Mouse (Mus musculus): ENCODE measurements around the gene Tspan5.

Tspan5 gene

DNA sequence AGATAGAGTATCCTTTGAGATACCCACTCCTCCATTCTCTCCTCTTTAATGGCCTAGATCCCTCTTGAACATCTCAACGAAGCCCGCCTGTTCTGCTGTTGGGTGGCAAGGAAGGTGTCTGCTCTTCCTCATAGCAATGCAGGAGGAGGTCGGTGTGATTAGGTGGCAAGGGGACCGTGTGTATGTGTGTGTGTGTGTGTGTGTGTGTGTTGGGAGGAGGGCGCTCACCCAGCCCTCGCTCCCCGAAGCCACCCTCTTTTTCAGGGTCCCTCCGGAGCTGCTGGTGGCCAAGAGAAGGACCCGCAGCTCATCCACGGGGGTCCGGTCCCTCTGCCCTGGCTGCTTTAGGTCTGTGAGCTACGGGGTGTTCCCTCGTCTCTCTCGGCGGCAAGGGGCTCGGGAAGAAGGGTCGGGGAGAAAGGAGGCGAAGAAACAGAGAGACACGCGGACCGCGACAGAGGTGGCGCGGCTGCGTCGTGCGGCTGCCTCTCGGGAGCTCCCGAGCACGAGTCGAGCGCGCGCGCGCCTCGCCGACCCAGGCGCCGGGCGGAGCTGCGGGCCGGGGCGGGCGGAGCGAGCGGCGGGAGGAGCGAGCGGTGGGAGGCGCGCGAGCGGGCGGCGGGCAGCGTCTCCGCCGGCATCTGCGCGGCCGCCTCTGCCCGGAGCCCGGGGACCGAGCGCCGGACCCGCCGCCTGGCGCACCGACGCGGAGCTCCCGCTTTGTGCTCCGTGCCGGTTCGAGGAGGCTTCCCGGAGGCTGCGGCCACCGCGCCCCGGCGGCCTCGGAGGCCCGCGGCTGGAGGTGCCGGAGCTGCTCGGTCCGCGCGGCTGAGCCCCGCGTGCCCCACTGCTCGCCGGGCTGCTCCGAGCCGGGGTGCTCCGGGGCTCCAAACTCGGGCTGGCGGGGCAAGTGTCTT, at the start of gene Tspan5:
Tspan5 (plus strand) TSS at position 547 of the 917 bp plus-strand sequence.
- DNase-seq (ENCODE audit: low spot score) = peak; percentile 59

DNA sequence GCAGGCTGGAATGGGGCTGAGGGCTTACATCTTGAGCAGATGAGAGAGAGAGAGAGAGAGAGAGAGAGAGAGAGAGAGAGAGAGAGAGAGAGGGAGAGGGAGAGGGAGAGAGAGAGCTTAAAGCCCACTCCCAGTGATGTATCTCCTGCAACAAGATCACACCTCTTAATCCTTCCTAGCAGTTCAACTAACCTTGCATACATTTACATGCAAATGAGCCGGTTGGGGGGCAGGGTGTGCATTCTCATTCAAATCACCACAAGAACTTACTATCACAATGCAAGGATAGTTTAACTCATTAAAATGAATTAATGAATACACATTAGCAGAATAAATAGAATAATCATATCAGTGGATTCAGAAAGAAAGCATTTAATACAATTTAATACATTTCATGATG, 49.7 kb upstream of the Tspan5 start:
- DNase-seq (ENCODE audit: low spot score) = no peak

DNA sequence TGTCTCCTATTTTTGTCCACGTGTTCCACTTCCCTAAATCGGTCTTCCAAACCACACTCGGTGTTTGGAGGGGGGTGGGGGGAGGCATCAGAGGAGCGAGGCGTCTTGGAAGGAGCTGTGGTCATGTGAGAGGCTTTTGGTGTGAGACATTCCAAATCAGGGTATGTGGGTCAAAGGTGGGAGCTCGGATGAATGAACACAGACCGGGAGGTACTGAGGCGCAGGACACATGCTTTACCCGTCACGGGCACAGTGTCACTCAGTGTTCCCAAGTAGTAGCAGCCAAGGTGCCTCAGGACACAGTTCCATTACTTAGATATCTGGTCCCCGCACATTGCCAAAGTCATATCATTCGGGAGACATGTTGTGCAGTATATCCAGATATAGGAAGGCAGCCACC, 38.6 kb upstream of the Tspan5 start:
- no peak for DNase-seq (ENCODE audit: low spot score)

DNA sequence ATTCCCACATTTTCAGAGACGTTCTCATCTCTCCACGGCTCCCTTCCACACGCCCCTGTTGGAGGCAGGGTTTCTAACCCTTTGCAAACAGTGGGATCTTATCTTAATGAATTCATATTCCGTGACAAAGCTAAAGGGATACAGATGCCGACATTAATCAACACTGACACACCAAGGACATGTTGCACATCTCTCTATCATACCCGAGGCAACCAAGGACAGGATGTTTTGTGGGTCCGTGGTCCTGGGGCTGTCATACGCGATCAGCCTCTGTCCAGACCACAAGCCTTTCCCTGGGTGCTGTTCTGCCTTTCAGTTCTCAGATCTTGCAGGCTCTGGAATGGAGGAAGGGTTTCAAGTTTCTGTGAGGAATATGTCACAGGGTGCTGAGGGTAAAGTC, 37.5 kb upstream of the Tspan5 start:
- no peak for DNase-seq (ENCODE audit: low spot score)

DNA sequence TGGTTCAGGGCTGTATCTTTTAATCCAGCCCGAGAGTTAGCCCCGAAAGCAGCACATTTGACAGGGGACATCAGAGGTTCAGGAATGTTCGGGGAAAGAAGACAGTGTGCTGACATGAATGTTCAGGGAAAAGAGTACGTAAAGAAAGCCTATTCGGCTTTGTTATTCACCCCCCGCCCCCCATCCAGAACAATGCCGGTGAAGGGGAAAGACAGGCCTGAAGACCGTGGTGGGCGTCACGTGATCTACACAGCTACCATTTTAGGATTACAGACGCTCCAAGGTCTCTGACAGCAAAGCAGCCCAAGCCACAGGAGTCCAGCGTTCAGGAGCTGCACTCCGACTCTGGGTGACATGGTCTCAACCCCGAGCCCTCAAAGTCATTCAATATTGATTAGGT, 36.1 kb upstream of the Tspan5 start:
- DNase-seq (ENCODE audit: low spot score) = no peak

DNA sequence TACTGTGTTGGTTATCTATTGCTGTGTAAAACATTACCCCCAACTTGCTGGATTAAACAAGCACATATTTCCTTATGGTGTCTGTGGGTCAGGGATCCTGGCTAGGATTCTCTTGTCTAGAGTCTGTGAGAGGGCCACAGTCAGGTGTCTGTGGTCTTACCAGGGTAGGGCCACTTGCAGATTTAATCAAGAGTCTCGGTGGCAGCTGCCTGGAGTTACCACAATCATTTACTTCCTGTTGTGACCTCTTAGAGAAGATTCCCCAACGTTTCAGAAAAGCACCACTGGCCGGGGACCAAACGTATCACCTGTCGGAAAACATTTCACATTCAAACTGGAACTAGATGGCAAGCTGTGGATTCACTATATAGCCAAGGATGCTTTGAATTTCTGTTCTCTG, 32.8 kb upstream of the Tspan5 start:
- DNase-seq (ENCODE audit: low spot score) = no peak

DNA sequence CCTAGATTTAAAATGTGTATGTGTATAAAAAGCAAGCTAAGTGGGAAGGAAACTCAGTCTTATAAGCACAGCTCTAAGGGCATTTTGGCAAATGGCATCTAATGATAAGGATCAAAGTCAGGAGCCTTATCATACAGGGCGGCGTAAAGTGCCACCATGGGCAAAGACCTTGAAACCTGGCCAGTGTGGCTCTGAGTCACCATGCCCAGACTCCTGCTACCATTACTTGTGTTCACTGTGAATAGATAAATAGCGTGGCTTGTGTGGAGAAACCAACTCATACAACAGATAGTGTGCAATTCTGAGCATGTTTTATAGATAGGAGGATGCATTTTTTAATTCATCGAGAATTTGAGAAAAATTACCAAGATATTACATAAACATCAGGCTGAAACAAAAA, 30.0 kb upstream of the Tspan5 start:
- no peak for DNase-seq (ENCODE audit: low spot score)

DNA sequence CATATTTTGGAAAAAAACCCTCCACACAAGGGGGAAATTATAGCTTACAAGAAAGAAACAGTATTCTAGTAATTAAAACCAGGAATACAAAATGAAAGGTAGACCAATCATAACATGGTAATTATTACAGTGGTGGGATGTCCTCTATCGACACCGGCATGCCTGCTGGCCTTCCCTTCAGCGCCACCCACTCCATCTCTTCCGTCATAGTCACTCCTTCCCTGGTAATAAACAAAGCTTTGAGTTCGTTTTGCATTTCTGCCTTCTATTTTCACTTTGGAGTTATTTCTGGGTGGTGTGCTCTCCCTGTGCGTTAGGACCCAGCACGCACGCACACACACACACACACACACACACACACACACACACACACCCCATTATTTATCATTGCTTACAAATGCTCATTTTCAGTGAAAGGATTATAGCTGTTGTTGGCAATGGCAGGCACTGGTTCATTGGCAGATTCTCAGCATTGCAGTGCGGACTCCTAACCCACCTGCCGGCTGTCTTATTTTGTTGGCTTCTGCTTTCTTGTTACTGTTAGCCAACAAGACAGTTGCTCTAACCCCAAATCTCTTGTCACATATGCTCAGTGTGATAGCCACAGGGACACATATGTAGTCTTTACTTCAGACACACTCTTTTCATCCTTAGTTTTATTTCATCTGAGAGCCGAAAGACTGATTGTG, 29.4 kb upstream of the Tspan5 start:
- DNase-seq (ENCODE audit: low spot score) = no peak

DNA sequence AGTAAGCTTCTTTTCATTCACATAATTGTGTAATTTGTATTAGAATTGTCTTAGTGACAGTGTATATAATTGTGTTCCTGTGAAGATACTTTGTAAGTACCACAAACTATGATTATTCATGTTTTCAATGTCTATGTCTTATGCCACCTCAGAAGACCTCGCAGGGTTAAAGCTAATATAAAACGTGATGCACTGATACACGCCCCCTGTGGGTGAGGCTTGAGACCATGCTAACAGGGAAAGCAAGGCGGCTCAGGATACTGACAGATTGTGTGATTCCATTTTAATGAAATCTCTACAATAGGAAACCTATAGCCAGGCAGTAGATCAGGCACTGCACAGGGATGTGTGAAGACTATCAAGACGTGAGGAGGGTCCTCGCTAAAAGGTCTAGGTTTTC, 28.9 kb upstream of the Tspan5 start:
- DNase-seq (ENCODE audit: low spot score) = no peak

DNA sequence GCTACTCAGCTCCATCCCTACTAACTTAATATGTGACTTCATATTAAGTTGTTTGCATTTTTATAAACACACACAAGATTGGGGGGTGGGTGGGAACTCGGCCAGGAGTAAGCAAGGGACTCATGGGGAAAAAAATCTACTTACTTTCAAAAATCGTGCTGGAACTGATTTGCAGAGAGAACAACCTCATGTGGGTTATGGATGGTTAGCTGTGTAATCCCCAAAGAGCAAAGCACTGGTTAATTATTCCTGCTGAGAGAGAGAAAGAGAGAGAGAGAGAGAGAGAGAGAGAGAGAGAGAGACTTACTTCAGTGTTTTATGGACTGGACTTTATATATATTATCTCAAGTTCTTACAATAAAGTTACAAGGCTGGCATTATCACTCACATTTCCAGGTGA, 27.2 kb upstream of the Tspan5 start:
- DNase-seq (ENCODE audit: low spot score) = no peak

DNA sequence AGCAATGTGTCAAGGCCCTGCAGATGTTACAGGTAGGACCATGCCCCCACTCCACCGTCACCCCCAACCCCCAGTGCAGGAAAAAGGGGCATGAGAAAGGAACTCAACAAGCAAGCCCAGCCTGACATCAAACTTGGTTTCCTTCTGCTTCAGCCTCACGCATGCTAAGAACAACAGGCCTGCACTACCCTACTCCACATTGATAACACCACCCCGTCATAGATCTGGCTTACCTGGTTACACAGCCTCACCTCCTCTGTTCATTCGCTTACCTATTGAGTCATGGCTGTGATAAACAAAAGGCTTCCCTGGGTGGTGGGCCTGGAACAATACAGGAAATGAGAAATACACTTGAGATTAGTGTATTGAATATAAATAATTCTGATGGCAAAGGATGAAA, 26.8 kb upstream of the Tspan5 start:
- DNase-seq (ENCODE audit: low spot score) = no peak

DNA sequence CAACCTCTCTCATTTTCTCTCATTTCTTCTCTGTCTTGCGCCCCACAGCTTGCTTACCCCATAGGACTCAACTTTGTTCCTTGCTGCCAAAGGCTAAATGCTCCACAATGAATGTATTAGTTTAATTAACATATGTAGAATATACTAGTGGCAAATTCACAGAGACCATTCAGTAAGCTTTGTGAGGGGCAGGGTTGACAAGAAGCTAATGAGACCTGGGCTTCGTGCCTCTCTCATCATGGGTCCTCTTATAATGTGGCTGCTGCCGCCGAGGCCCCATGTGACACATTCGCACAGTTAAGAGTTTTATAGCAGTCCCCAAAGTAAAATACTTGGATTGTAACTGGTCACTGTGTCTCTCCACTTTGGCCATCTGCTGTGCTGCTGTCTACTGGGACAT, 25.0 kb upstream of the Tspan5 start:
- DNase-seq (ENCODE audit: low spot score) = no peak

DNA sequence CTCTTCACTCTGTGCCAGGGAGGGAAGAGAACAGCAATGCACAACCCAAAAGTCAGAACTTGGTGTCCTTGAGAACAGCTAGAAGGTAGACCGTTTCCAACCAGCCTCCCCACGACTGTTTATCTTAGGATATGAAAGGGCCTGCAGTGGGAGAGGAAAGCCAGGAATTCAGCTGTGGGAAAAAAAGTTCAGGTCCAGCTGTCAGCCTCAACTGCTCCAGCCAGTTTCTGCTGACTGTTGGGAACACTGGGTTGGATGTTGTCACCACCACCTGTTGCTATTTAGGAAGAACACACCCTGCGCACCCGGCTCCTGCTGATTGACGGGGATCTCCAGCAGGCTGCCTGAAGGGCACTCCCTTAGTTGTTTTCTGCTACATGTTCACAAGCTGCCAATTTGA, 19.8 kb upstream of the Tspan5 start:
- no peak for DNase-seq (ENCODE audit: low spot score)

DNA sequence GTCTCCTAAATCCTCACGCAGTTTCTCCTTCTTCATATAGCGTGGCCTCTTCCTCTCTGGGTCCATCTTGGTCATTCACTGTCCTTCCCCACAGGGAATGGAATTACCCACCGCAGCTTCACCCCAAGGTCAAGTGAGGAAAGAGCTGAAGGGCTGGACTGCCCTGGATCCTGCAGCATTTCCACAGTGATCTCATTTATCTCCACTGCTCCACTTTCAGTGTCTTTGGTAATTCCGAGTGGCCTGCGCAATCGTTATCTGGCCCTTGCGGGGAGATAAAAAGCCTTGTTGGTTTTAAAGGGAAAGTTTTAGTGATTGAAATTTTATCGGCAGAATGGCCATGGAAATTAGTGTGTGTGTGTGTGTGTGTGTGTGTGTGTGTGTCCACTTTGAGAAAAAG, 14.4 kb upstream of the Tspan5 start:
- peak; percentile 71 for DNase-seq (ENCODE audit: low spot score)

DNA sequence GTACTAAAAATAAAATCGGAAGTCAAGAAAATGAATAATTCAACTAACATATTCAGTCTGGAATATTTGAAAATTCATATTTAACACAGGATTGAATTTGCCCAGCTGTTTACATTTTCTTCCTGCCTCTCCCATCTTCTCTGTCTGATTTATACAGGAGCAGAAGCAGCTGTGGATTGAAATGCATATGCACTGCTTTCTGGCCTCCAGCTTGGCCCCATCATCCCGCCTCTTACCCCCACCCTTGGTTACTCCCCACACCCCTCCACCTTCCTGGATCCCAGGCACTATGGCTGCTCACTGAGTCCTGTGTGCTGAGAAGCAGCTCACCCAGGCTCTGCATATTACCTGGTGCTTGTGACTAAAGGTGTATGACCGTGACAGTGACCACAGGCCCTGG, 13.2 kb upstream of the Tspan5 start:
- DNase-seq (ENCODE audit: low spot score) = no peak

DNA sequence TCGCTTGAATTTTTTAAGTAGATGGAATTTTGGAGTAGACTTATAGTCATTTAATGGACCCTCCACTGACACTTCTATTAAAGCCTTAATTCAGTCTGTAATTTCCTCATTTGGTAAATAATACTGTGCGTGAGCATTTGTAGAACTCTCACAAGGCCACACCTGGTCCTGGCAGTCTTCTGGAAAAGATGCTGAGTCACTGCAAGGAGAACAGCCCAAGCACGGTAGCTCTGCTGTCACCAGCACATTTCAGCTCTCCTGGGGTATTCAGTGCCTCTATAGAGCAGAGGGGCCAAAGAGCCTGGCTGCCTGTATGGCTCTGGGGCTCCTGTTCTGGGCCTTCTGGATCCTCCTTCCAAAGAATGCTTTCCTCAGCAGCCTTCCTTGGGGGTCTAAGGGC, 11.2 kb upstream of the Tspan5 start:
- DNase-seq (ENCODE audit: low spot score) = no peak

DNA sequence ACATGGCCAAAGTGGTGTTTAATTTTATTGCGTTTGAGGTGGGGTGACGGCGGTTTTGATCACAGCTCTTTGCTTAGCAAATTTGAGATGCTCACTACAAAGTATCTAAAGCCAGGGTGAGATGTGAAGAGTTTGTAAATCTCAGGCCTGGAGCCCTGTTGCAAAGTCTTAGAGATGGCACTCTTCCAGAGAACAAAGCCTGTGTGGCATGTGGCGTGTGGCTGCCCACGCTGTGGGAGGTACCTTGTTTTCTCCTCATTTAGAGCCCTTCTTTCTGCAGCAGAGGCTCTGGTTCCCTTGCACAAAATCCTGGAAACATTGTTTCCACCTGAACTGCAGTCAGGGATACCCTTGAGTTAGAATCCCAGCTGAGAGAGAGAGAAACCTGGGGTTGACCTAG, 6.2 kb upstream of the Tspan5 start:
- DNase-seq (ENCODE audit: low spot score) = no peak

DNA sequence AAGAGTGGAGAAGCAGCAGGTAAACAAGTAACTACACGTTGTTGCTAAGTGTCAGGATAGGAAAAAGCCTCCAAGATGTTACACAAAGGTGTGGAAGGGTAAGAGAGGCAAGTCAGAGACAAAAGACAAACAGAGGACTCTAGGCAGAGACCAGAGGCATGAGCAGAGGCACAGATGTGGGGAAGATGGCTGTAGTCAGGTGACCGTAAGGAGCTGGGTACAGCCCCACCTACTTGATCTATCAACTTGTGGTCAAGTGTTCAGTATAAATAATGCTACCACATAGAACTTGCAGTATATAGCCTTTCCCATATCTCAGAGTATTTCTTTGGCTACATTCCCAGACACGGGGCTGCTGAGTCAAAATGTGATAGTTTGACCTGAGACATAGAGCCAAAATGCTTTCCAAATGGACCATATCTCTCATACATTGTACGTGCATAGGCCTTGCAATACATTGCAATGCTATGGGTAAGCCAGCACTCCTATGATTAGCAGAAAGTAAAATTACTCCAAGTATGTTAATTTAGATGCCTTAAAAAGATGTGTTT, 2.8 kb upstream of the Tspan5 start:
- DNase-seq (ENCODE audit: low spot score) = no peak

DNA sequence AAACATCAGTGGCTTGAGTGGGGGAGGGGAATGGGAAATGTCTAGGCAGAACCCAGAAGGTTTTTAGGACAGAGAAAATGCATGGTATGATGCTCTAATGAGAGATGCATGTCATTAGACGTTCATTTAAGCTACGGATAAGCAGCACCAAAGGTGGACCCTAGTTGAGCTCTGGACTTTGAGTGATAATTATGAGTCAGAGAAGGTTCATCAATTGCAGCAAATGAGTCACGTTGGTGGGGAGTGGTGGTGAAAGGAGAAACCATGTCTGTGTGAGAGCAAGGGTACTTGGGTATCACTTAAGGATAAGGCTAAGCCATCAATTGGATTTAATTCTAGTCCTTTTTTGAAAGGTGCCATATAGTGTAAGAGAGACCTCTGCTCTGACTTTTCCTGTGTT, 1.7 kb upstream of the Tspan5 start:
- DNase-seq (ENCODE audit: low spot score) = no peak

DNA sequence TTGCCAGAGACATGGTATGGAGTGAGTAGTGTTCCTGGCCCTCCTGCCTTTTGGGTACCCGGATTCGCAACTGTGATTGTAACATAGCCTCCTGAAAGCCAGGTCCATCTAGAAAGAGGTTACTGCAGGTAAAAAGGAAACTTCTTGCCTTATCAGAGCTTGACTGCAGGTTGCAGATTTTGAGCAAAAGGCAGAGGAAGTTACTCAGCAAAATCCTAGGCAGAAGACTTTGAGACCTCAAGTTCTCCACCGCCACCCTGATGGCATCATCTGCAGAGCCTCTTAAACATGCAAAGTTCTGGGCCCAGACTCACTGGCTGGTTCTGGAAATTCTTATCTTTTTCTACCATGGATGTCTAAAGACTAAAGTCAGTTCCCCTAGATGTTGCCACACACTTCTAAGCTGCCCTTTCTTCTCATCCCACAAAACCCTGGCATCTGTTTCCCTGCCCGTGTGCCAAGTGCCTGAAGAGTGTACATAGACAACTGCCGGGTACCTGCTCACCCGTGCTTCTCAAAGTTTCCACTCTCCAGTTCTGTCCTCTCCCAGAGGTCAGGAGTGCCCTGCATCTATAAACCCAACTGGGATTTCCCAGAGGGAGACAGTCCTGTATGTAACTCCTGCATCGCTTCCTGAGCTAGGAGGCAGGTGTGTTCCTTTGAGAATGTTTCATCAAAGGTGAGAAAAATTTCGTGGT, 1.0 kb upstream of the Tspan5 start:
- no peak for DNase-seq (ENCODE audit: low spot score)

DNA sequence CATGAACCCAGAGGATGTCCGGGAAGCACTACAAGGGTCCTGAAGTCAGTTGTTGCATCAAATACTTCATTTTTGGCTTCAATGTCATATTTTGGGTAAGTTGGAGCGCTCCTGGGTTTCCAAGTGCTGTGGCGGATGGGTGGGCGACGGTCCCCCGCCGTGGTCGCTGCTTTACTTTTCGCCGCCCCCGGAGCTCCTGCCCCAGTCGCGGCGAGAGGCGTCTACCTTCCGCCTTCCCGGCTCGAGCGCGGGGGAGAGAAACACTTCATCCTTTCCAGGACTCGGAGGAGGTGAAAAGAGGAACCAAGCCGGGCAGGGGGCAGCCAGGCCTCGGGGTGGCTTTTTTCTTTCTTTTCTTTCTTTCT, 553 bp downstream of the Tspan5 start:
- no peak for DNase-seq (ENCODE audit: low spot score)

DNA sequence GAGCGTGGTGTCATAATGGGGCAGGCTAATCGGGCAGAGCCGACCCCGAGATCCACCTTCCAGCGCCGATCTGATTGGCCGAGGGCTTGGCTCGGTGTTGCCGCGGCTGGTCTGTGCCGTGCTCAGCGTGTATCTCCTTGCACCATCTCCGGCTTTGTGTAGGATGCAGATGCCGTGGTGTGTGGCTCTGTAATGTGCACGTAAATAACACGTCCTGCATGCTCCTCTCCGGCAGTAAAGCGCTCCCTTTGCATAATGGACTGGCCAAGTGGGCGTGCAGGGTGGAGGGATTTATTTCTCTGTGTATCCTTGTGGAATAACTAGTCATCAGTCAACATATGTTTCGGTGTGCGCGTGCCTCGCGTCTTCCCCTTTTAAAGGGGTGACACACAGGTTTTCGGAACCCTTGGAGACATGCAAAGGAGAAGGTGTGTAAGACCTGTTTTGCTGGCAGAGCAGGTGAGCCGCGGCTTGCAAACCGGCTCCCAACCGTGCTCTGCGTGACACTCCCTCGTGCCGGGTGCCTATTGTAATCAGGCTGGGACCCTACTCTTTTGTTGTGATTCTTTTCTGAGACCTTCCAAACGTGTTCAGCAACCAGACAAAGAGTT, 1.2 kb downstream of the Tspan5 start:
- DNase-seq (ENCODE audit: low spot score) = peak; percentile 61

All from ovary, adult 18-20 months (tissue).